Mouse (Mus musculus): Measurements from ENCODE around the gene Hey2. TPM values are rescaled to one million over a fixed set of nuclear protein-coding genes. Genes with fewer than 3 reads are reported as not detected.

Gene Hey2
- polyA plus RNA-seq, 1 experiment from 2014 or later = 1.1 TPM

Other genes with a start within 250 kb of the Hey2 start
- 32.6 and 36.2 TPM in 2 replicates for gene Trmt11, start 242.1 kb downstream of the Hey2 start, polyA plus RNA-seq (2016; fragmentation: Nextera tagmentation; extraction: Ambion mirVana)
- 14.6 and 15.2 TPM in 2 replicates for gene Hint3, start 213.2 kb downstream of the Hey2 start, polyA plus RNA-seq (2016; fragmentation: Nextera tagmentation; extraction: Ambion mirVana)
- gene Ncoa7, start 39.5 kb downstream of the Hey2 start, polyA plus RNA-seq (2016; fragmentation: Nextera tagmentation; extraction: Ambion mirVana) = 6.2 and 8.2 TPM in 2 replicates